Mouse (Mus musculus): ENCODE measurements around the gene Tbx18.

The Tbx18 gene

DNA sequence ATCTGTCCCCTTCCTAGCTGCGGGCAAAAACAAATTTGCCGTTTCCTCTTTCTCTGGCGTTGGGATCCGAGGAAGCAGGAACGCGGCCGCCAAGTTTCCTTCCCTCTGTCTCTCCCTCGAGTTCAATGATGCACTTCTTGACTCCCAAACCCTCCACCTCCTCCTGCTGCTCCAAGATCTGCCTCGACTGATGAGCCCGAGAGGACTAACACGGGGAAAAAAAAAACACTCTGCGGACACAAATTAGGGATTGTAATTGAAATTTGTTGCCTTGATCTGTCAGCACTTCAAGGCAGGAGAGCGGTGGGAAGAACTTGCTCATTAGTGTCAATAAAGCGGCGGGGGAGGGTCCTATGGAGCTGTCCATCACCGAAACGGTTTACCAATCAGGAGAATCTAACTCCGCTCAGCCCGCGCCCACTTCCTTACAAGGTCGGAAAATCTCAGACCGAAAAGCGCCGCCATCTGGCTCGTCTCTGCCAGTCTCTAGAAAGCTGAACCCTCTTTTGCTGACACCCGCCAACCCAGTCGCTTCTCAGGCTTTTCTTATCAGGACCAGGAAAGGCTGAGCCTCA, at the start of gene Tbx18:
Tbx18 (minus strand) TSS at position 300 of the 575 bp plus-strand sequence.
- CTCF ChIA-PET, result no interaction called here

GRCm38 (mm10) chr9:87773951-87774350, 42.9 kb upstream of the Tbx18 start:
- CTCF ChIA-PET, result no interaction called here

DNA sequence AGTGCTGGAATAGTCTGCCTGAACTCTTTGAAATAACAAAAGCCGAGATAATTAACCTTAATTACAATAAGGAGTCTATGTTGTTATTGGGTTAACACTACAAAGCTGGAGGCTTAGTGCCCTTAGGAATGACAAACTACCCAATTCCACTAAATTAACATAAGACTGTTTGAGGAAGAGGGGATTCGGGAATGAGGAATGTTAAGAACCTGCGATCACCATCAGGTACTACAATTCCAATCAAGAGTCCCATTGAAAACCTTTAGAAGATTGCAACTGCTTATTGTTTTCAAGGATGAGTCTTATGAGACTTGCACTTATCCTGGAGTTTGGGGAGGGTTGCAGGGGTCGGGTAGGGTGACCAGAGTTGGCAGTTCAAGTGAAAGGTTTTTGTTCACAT, 24.6 kb upstream of the Tbx18 start:
- CTCF ChIA-PET, result no interaction called here

- CTCF ChIA-PET, result interaction anchor here (0.8 kb wide), 1 partner anchor 11 kb away, joined by 4 read pairs; no protein-coding TSS in a partner anchor
Observed at GRCm38 (mm10) chr9:87741599-87741998, 10.5 kb upstream of the Tbx18 start.

DNA sequence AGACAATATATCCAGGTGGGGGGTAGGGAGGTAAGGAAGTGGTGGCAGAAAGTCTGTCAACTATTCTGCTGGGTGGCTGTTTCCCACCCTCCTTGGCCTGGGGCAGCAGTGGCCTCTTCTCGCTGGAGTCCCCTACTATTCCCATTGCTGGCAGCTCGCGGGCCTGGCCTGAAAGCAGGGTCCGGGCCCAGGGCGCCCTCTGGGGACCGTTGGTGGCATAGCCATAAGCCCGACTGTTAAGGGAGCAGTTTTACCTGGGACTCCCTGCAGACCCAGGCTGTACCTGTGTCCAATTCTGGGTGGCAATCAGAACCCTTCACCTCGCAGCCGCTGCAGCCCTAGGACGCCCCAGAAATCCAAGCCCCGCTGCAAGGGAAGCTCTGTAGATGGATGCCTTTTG, 9.6 kb upstream of the Tbx18 start:
- CTCF ChIA-PET, result no interaction called here

- CTCF ChIA-PET, result no interaction called here
Observed at GRCm38 (mm10) chr9:87740241-87740645, 9.2 kb upstream of the Tbx18 start.

DNA sequence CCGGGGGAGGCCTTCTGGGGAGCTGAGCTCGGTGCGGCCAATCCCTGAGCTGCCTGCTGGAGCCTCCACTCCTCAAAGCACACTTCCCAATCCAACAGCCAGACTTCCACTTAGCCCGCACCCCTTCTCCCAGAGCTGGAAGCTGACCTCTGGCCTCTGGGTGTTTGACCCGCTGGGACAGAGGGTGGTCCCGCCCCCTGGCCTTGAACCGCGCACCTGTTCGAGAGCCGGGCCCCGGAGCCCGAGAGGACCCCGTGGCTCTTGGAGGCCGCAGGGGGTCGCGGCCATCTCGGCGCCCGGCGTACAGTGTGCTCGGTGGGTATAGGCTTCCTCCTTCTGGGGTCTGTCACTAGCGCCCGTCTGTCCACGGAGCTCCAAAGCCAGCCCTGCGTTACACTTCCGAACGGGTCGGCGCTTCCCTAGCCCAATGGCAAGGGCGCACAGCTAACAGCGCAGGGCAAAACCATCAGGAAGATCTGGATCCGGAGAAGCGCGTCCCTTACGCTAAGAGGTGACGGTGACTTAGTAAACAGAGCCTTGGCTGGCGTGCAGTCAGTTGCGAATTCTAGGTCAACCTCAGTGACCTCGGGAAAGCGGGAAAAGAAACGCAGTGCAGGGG, 8.6 kb upstream of the Tbx18 start:
- CTCF ChIA-PET, result no interaction called here

GRCm38 (mm10) chr9:87738766-87739542, 7.9 kb upstream of the Tbx18 start:
- CTCF ChIA-PET, result no interaction called here

DNA sequence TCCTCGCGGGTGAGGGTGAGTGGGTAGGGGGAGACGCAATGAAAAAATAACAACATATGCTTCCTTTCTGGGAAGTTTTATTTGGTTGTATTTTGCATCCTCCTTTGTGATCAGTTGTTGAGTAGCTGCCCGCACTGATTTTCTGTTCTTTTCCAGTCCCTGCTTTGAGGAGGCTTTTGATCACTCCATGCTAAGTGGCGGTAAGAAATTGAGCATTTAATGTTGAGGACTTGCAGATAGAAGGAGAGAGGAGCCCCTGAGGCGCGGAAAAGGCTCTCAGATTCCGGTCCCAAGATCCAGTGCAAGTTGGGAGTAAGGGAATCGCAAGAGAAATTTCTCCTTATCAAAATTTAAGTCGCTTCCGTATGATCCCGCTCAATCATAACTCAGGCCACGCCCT, 7.1 kb upstream of the Tbx18 start:
- CTCF ChIA-PET, result no interaction called here

GRCm38 (mm10) chr9:87737271-87737670, 6.2 kb upstream of the Tbx18 start:
- CTCF ChIA-PET, result no interaction called here

DNA sequence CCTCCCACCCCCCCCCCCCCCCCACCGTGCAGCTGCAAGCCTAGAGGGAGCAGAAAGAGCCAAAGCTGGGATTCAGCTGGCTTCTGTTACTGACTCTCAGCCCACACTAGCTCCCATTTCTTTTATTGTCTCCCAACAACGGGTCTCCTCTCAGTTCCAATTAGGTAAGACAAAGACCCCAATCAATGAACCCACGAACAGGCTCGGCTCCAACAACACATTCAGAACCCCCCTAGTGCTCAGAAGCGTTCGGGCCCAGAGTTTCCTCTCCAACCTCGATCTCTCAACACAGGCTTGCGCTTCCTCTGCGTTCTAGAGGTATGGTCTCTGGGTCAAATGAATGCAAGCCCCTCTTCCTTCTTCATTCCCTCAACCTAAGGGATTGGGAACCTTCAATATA, 4.0 kb upstream of the Tbx18 start:
- CTCF ChIA-PET, result no interaction called here

- CTCF ChIA-PET, result no interaction called here
Observed at GRCm38 (mm10) chr9:87734631-87735030, 3.6 kb upstream of the Tbx18 start.

DNA sequence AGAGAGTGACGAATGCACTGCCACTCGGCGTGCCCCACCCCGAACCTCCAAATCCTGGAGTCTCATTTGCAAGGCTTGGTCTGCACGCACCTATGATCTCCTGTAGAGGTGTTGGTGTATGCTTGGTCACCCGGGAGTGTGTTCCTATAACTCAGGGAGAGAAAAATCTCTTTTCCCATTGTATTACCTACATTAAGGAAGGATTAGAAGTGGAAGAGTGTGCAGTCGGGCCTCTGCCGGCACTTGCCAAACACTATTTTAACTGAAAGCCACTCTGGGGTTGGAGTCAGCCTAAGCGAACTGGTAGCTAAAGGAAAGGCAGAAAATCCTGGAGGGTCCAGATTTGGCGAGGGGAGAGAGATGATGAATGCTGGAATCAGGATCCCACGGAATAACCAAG, 2.7 kb upstream of the Tbx18 start:
- CTCF ChIA-PET, result no interaction called here

GRCm38 (mm10) chr9:87733236-87733630, 2.2 kb upstream of the Tbx18 start:
- CTCF ChIA-PET, result no interaction called here

- CTCF ChIA-PET, result no interaction called here
Observed at GRCm38 (mm10) chr9:87732416-87733235, 1.6 kb upstream of the Tbx18 start.

- CTCF ChIA-PET, result no interaction called here
Observed at GRCm38 (mm10) chr9:87730271-87730960, 644 bp downstream of the Tbx18 start.

- CTCF ChIA-PET, result no interaction called here
Observed at GRCm38 (mm10) chr9:87729316-87730270, 1.5 kb downstream of the Tbx18 start.

DNA sequence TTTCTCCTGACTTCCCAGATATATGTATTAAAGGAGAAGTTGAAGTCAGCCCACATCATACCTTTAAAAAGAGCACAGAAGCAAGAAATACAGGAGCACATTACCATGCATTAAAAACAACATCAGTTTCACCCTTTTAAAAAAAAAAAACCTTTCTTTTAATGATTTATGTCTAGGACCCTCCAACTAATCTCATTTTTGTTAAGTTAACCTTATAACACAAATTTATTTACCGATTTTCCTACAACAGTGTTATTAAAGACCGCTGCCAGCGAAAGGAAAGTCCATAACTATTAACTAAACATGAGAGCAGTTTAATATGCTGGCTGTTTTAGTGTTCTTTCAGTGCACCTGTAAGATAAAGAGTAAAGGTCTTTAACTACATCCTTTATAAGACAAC, 3.0 kb downstream of the Tbx18 start:
- CTCF ChIA-PET, result no interaction called here

GRCm38 (mm10) chr9:87727155-87727953, 3.7 kb downstream of the Tbx18 start:
- CTCF ChIA-PET, result no interaction called here

DNA sequence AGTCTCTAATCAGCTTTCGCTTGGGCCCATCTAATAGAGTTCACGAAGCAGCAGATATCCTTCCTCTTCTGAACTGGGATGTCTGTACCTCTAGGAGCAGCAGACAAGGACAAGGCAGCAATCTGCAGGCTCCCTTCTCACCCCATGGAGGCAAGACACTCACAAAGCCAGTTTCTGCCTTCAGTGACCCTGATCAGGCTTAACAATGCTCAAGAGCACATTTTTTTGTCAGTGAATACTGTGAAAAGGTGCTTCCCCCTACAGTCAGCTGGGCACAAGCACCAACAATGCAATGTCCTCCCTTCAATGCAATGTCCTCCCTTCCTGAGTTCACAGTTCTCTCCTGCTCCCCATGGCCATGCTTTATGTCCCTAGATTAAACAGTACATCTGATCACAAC, 9.3 kb downstream of the Tbx18 start:
- CTCF ChIA-PET, result no interaction called here
